Mouse (Mus musculus) thymus, adult 2 months (tissue): ENCODE data around the gene Svip.

Source experiments
- CTCF ChIP-seq: fragments of 200-500 bp; IDR thresholded peaks from 2 replicates; pipeline ENCODE4 v1.5.1; 2012; ENCODE audit warnings: mild to moderate bottlenecking, control low read depth, low read length, moderate library complexity, borderline replicate concordance; ENCODE audit not compliant: control insufficient read depth, poor library complexity, insufficient read depth; ENCODE audit errors: extremely low read depth
- POLR2A ChIP-seq: fragments of 200-500 bp; IDR thresholded peaks from 2 replicates; pipeline ENCODE4 v1.6.1; 2012; ENCODE audit warnings: mild to moderate bottlenecking, low read length, control low read depth, moderate library complexity; ENCODE audit not compliant: control insufficient read depth, poor library complexity, insufficient read depth; ENCODE audit errors: extremely low read depth

- TF ChIP-seq CTCF (no peak), POLR2A (no peak)
These were observed 23.5 kb downstream of the Svip start for GRCm38 (mm10) chr7:51982303-51982702.
